Mouse (Mus musculus): ENCODE data around the gene Sik3. TPM values are rescaled to one million over a fixed set of nuclear protein-coding genes. Genes with fewer than 3 reads are reported as not detected.
A peak's percentile ranks its signal among the peaks of the same experiment; 100 is the strongest.

The Sik3 gene
- polyA plus RNA-seq, 1 experiment from 2014 or later = 13.4 TPM

- H3K36me3 ChIP-seq (ENCODE audit: control insufficient read depth, insufficient read depth, low read length) = peaks cover 16% of the 10 kb centered on the region
- no peak overlapping the region for H3K4me3 ChIP-seq (ENCODE audit: low read depth, low read length)
- no peak overlapping the region for H3K27ac ChIP-seq (replicated peaks; ENCODE audit: low read depth, low read length)
- H3K4me1 ChIP-seq (ENCODE audit: control insufficient read depth, insufficient read depth, low read length) = peaks cover 6% of the 10 kb centered on the region; the same call in 1 of the 2 replicates
- H3K27me3 ChIP-seq (replicated peaks; ENCODE audit: control insufficient read depth, insufficient read depth, low read length) = no peaks in the 10 kb centered on the region
- WGBS = 69% methylated on average over 1 of the region's 1 CpGs
- ATAC-seq (ENCODE audit: low read depth) = no peak
- DNase-seq (ENCODE audit: low spot score) = no peak
- no peaks in the 10 kb centered on the region for H3K9me3 ChIP-seq (ENCODE audit: control insufficient read depth, low read length)
- H3K4me2 ChIP-seq (ENCODE audit: low read depth, low read length) = no peak overlapping the region
- no peak overlapping the region for H3K9ac ChIP-seq (ENCODE audit: low read depth, low read length)
Measured at GRCm38 (mm10) chr9:46175938-46176375, 163.3 kb downstream of the Sik3 start.

- no peak overlapping the region for H3K9ac ChIP-seq (ENCODE audit: low read depth, low read length)
- no peaks in the 10 kb centered on the region for H3K9me3 ChIP-seq (ENCODE audit: control insufficient read depth, low read length)
- ATAC-seq (ENCODE audit: low read depth) = no peak
- peaks cover 16% of the 10 kb centered on the region for H3K36me3 ChIP-seq (ENCODE audit: control insufficient read depth, insufficient read depth, low read length)
- no peak for DNase-seq (ENCODE audit: low spot score)
- H3K27me3 ChIP-seq (replicated peaks; ENCODE audit: control insufficient read depth, insufficient read depth, low read length) = no peaks in the 10 kb centered on the region
- H3K27ac ChIP-seq (replicated peaks; ENCODE audit: low read depth, low read length) = no peak overlapping the region
- H3K4me2 ChIP-seq (ENCODE audit: low read depth, low read length) = no peak overlapping the region
- peaks cover 6% of the 10 kb centered on the region; the same call in 1 of the 2 replicates for H3K4me1 ChIP-seq (ENCODE audit: control insufficient read depth, insufficient read depth, low read length)
- H3K4me3 ChIP-seq (ENCODE audit: low read depth, low read length) = no peak overlapping the region
- WGBS = 75% methylated on average over 4 of the region's 4 CpGs
Measured at GRCm38 (mm10) chr9:46176613-46177012, 164.0 kb downstream of the Sik3 start.

GRCm38 (mm10) chr9:46178595-46178994 is 166.0 kb downstream of the Sik3 start:
- ATAC-seq (ENCODE audit: low read depth) (no peak), DNase-seq (ENCODE audit: low spot score) (no peak)
- Histone ChIP-seq H3K4me3 (ENCODE audit: low read depth, low read length) (no peak overlapping the region), H3K4me1 (ENCODE audit: control insufficient read depth, insufficient read depth, low read length) (peaks cover 3% of the 10 kb centered on the region; the same call in 1 of the 2 replicates), H3K9me3 (ENCODE audit: control insufficient read depth, low read length) (no peaks in the 10 kb centered on the region), H3K9ac (ENCODE audit: low read depth, low read length) (no peak overlapping the region), H3K27ac (replicated peaks; ENCODE audit: low read depth, low read length) (no peak overlapping the region), H3K36me3 (ENCODE audit: control insufficient read depth, insufficient read depth, low read length) (peaks cover 16% of the 10 kb centered on the region), H3K27me3 (replicated peaks; ENCODE audit: control insufficient read depth, insufficient read depth, low read length) (no peaks in the 10 kb centered on the region), H3K4me2 (ENCODE audit: low read depth, low read length) (no peak overlapping the region)
- WGBS = 87% methylated on average over 9 of the region's 9 CpGs

GRCm38 (mm10) chr9:46181297-46181696 is 168.7 kb downstream of the Sik3 start:
- ATAC-seq (ENCODE audit: low read depth) (no peak), DNase-seq (ENCODE audit: low spot score) (peak; percentile 18)
- 74% methylated on average over 8 of the region's 8 CpGs for WGBS
- no peak overlapping the region for H3K4me2 ChIP-seq (ENCODE audit: low read depth, low read length)
- H3K9ac ChIP-seq (ENCODE audit: low read depth, low read length) = no peak overlapping the region
- H3K27ac ChIP-seq (replicated peaks; ENCODE audit: low read depth, low read length) = no peak overlapping the region
- H3K4me3 ChIP-seq (ENCODE audit: low read depth, low read length) = no peak overlapping the region
- no peaks in the 10 kb centered on the region for H3K4me1 ChIP-seq (ENCODE audit: control insufficient read depth, insufficient read depth, low read length)
- peaks cover 16% of the 10 kb centered on the region for H3K36me3 ChIP-seq (ENCODE audit: control insufficient read depth, insufficient read depth, low read length)
- no peaks in the 10 kb centered on the region for H3K9me3 ChIP-seq (ENCODE audit: control insufficient read depth, low read length)
- no peaks in the 10 kb centered on the region for H3K27me3 ChIP-seq (replicated peaks; ENCODE audit: control insufficient read depth, insufficient read depth, low read length)

GRCm38 (mm10) chr9:46184542-46184941 is 171.9 kb downstream of the Sik3 start:
- no peak overlapping the region for H3K9ac ChIP-seq (ENCODE audit: low read depth, low read length)
- H3K36me3 ChIP-seq (ENCODE audit: control insufficient read depth, insufficient read depth, low read length) = 0 out of 2 replicates have a peak, but pooled peaks cover 3% of the 10 kb centered on the region
- 59% methylated on average over 5 of the region's 5 CpGs for WGBS
- no peaks in the 10 kb centered on the region for H3K9me3 ChIP-seq (ENCODE audit: control insufficient read depth, low read length)
- H3K4me2 ChIP-seq (ENCODE audit: low read depth, low read length) = no peak overlapping the region
- no peak overlapping the region for H3K4me3 ChIP-seq (ENCODE audit: low read depth, low read length)
- H3K27ac ChIP-seq (replicated peaks; ENCODE audit: low read depth, low read length) = peak overlapping the region; percentile 10; the same call in 1 of the 2 replicates
- DNase-seq (ENCODE audit: low spot score) (peak; percentile 14), ATAC-seq (ENCODE audit: low read depth) (no peak)
- H3K4me1 ChIP-seq (ENCODE audit: control insufficient read depth, insufficient read depth, low read length) = no peaks in the 10 kb centered on the region
- H3K27me3 ChIP-seq (replicated peaks; ENCODE audit: control insufficient read depth, insufficient read depth, low read length) = no peaks in the 10 kb centered on the region

GRCm38 (mm10) chr9:46185191-46185590 is 172.6 kb downstream of the Sik3 start:
- Histone ChIP-seq H3K9ac (ENCODE audit: low read depth, low read length) (no peak overlapping the region), H3K27me3 (replicated peaks; ENCODE audit: control insufficient read depth, insufficient read depth, low read length) (no peaks in the 10 kb centered on the region), H3K4me2 (ENCODE audit: low read depth, low read length) (no peak overlapping the region), H3K27ac (replicated peaks; ENCODE audit: low read depth, low read length) (no peak overlapping the region), H3K4me1 (ENCODE audit: control insufficient read depth, insufficient read depth, low read length) (no peaks in the 10 kb centered on the region), H3K4me3 (ENCODE audit: low read depth, low read length) (no peak overlapping the region), H3K36me3 (ENCODE audit: control insufficient read depth, insufficient read depth, low read length) (0 out of 2 replicates have a peak, but pooled peaks cover 3% of the 10 kb centered on the region), H3K9me3 (ENCODE audit: control insufficient read depth, low read length) (no peaks in the 10 kb centered on the region)
- 46% methylated on average over 2 of the region's 2 CpGs for WGBS
- no peak for ATAC-seq (ENCODE audit: low read depth)
- no peak for DNase-seq (ENCODE audit: low spot score)

GRCm38 (mm10) chr9:46186387-46186786 is 173.8 kb downstream of the Sik3 start:
- H3K27ac ChIP-seq (replicated peaks; ENCODE audit: low read depth, low read length) = no peak overlapping the region
- no peaks in the 10 kb centered on the region for H3K9me3 ChIP-seq (ENCODE audit: control insufficient read depth, low read length)
- 83% methylated on average over 1 of the region's 1 CpGs for WGBS
- no peak overlapping the region for H3K4me3 ChIP-seq (ENCODE audit: low read depth, low read length)
- no peak for DNase-seq (ENCODE audit: low spot score)
- no peaks in the 10 kb centered on the region; the same call in 1 of the 2 replicates for H3K4me1 ChIP-seq (ENCODE audit: control insufficient read depth, insufficient read depth, low read length)
- no peak for ATAC-seq (ENCODE audit: low read depth)
- no peaks in the 10 kb centered on the region for H3K27me3 ChIP-seq (replicated peaks; ENCODE audit: control insufficient read depth, insufficient read depth, low read length)
- H3K4me2 ChIP-seq (ENCODE audit: low read depth, low read length) = no peak overlapping the region
- no peak overlapping the region for H3K9ac ChIP-seq (ENCODE audit: low read depth, low read length)
- H3K36me3 ChIP-seq (ENCODE audit: control insufficient read depth, insufficient read depth, low read length) = 0 out of 2 replicates have a peak, but pooled peaks cover 3% of the 10 kb centered on the region

GRCm38 (mm10) chr9:46188370-46188769 is 175.8 kb downstream of the Sik3 start:
- H3K9me3 ChIP-seq (ENCODE audit: control insufficient read depth, low read length) = no peaks in the 10 kb centered on the region
- H3K4me3 ChIP-seq (ENCODE audit: low read depth, low read length) = no peak overlapping the region
- no peak overlapping the region for H3K9ac ChIP-seq (ENCODE audit: low read depth, low read length)
- 73% methylated on average over 4 of the region's 4 CpGs for WGBS
- ATAC-seq (ENCODE audit: low read depth) (no peak), DNase-seq (ENCODE audit: low spot score) (no peak)
- H3K4me2 ChIP-seq (ENCODE audit: low read depth, low read length) = no peak overlapping the region
- H3K27ac ChIP-seq (replicated peaks; ENCODE audit: low read depth, low read length) = no peak overlapping the region
- H3K27me3 ChIP-seq (replicated peaks; ENCODE audit: control insufficient read depth, insufficient read depth, low read length) = no peaks in the 10 kb centered on the region
- 0 out of 2 replicates have a peak, but pooled peaks cover 3% of the 10 kb centered on the region for H3K36me3 ChIP-seq (ENCODE audit: control insufficient read depth, insufficient read depth, low read length)
- no peaks in the 10 kb centered on the region; the same call in 1 of the 2 replicates for H3K4me1 ChIP-seq (ENCODE audit: control insufficient read depth, insufficient read depth, low read length)

- WGBS = 44% methylated on average over 5 of the region's 5 CpGs
- Histone ChIP-seq H3K27me3 (replicated peaks; ENCODE audit: control insufficient read depth, insufficient read depth, low read length) (no peaks in the 10 kb centered on the region), H3K9ac (ENCODE audit: low read depth, low read length) (no peak overlapping the region), H3K9me3 (ENCODE audit: control insufficient read depth, low read length) (no peaks in the 10 kb centered on the region), H3K27ac (replicated peaks; ENCODE audit: low read depth, low read length) (no peak overlapping the region), H3K4me3 (ENCODE audit: low read depth, low read length) (no peak overlapping the region), H3K4me2 (ENCODE audit: low read depth, low read length) (no peak overlapping the region), H3K4me1 (ENCODE audit: control insufficient read depth, insufficient read depth, low read length) (no peaks in the 10 kb centered on the region; the same call in 1 of the 2 replicates), H3K36me3 (ENCODE audit: control insufficient read depth, insufficient read depth, low read length) (0 out of 2 replicates have a peak, but pooled peaks cover 3% of the 10 kb centered on the region)
- ATAC-seq (ENCODE audit: low read depth) (no peak), DNase-seq (ENCODE audit: low spot score) (no peak)
Measured at GRCm38 (mm10) chr9:46188956-46189355, 176.3 kb downstream of the Sik3 start.

Measured in embryonic facial prominence, embryonic 14.5 days (tissue).